Mouse (Mus musculus) heart, embryonic 11.5 days (tissue): ENCODE results near the gene Zmym6. TPM values are rescaled to one million over a fixed set of nuclear protein-coding genes. Genes with fewer than 3 reads are reported as not detected.

Experiments used
- ATAC-seq: fragments of 200-750 bp; cut with Nextera tagmentation; replicated peaks from 2 replicates; pipeline ENCODE4 v1.8.0; 2017; ENCODE audit warnings: moderate library complexity; ENCODE audit not compliant: insufficient number of reproducible peaks, low FRiP score, low TSS enrichment
- H3K27ac ChIP-seq: fragments of 300-500 bp; sonication (generic); 2 replicates; pipeline ENCODE4 v1.5.1; 2014; ENCODE audit warnings: mild to moderate bottlenecking, low read depth, low read length
- H3K27me3 ChIP-seq: fragments of 300-500 bp; sonication (generic); 2 replicates; pipeline ENCODE4 v1.6.1; 2014; ENCODE audit warnings: mild to moderate bottlenecking, low read length, mixed read lengths; ENCODE audit not compliant: control insufficient read depth, insufficient read depth
- H3K36me3 ChIP-seq: fragments of 300-500 bp; sonication (generic); 2 replicates; pipeline ENCODE4 v1.6.1; 2014; ENCODE audit warnings: mild to moderate bottlenecking, low read length, moderate library complexity, mixed read lengths; ENCODE audit not compliant: control insufficient read depth, insufficient read depth
- H3K4me1 ChIP-seq: fragments of 300-500 bp; sonication (generic); 2 replicates; pipeline ENCODE4 v1.6.1; 2014; ENCODE audit warnings: low read length; ENCODE audit not compliant: control insufficient read depth, insufficient read depth
- H3K4me2 ChIP-seq: fragments of 300-500 bp; sonication (generic); 2 replicates; pipeline ENCODE4 v1.6.1; 2014; ENCODE audit warnings: mild to moderate bottlenecking, moderate library complexity
- H3K4me3 ChIP-seq: fragments of 300-500 bp; sonication (generic); 2 replicates; pipeline ENCODE4 v1.5.1; 2014; ENCODE audit warnings: low read depth, low read length
- H3K9ac ChIP-seq: fragments of 300-500 bp; sonication (generic); 2 replicates; pipeline ENCODE4 v1.6.1; 2014; ENCODE audit warnings: mild to moderate bottlenecking, low read depth, low read length, moderate library complexity
- H3K9me3 ChIP-seq: fragments of 300-500 bp; sonication (generic); replicated peaks from 2 replicates; pipeline ENCODE4 v1.6.1; 2016; ENCODE audit warnings: low read length; ENCODE audit not compliant: control insufficient read depth
- WGBS: fragments of 180-500 bp; shearing (Covaris S2); extraction: QIAGEN DNeasy Blood & Tissue Kit; methylation state at CpG from one replicate; pipeline ENCODE4 v1.1.7; 2014; ENCODE audit not compliant: insufficient replicate concordance; 5-methylcytosine and 5-hydroxymethylcytosine counted together
- polyA plus RNA-seq: library from polyadenylated mRNA; unstranded; fragments of >200 nt; fragmentation: Nextera tagmentation; extraction: Ambion mirVana; gene quantifications from 2 replicates; pipeline ENCODE4 v1.2.1, GENCODE M21; 2014

The Zmym6 gene
- polyA plus RNA-seq, 1 experiment from 2014 or later: 15.3 TPM

DNA sequence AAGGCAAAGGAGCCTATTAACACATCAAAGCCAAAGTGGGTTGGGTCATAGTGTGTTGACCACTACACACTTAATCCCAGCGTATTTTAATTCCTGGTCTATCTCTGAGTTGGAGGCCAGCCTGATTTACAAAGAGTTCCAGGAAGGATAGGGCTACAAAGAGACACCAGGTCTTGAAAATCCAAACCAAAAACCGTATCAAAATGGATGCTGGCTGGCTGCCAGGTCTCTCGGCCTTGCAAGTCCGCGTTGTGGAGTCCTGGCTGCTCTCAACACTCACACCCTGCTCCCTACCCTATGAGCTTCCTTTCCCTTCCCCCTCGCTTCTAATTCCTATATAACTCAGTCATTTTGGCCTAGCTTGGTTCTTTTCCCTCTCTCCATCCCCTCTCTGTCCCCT, 61.3 kb downstream of the Zmym6 start:
- no peak for ATAC-seq

GRCm38 (mm10) chr4:127150031-127150430, 72.8 kb downstream of the Zmym6 start:
- H3K9me3 ChIP-seq: no peaks in the 10 kb centered on the region
- ATAC-seq: no peak
- 75% methylated on average over 13 of the region's 13 CpGs for WGBS
- H3K27me3 ChIP-seq: no peaks in the 10 kb centered on the region
- H3K36me3 ChIP-seq: no peaks in the 10 kb centered on the region
- no peak overlapping the region for H3K4me3 ChIP-seq
- no peaks in the 10 kb centered on the region for H3K4me1 ChIP-seq
- H3K9ac ChIP-seq: no peak overlapping the region
- H3K4me2 ChIP-seq: no peak overlapping the region
- H3K27ac ChIP-seq: no peak overlapping the region

More for the DNA sequence above, 61.3 kb downstream of the Zmym6 start:
- no peaks in the 10 kb centered on the region for H3K9me3 ChIP-seq
- no peak overlapping the region for H3K4me2 ChIP-seq
- H3K27ac ChIP-seq: no peak overlapping the region
- WGBS: 55% methylated on average over 6 of the region's 6 CpGs
- no peaks in the 10 kb centered on the region for H3K27me3 ChIP-seq
- H3K4me3 ChIP-seq: no peak overlapping the region
- no peaks in the 10 kb centered on the region for H3K36me3 ChIP-seq
- no peak overlapping the region for H3K9ac ChIP-seq
- no peaks in the 10 kb centered on the region for H3K4me1 ChIP-seq

GRCm38 (mm10) chr4:127153345-127153744, 76.2 kb downstream of the Zmym6 start:
- ATAC-seq: no peak
- Histone ChIP-seq H3K9me3 (no peaks in the 10 kb centered on the region), H3K27ac (no peak overlapping the region), H3K4me2 (no peak overlapping the region), H3K27me3 (no peaks in the 10 kb centered on the region), H3K9ac (no peak overlapping the region), H3K4me3 (no peak overlapping the region), H3K4me1 (no peaks in the 10 kb centered on the region), H3K36me3 (no peaks in the 10 kb centered on the region)
- WGBS: 44% methylated on average over 1 of the region's 1 CpGs

DNA sequence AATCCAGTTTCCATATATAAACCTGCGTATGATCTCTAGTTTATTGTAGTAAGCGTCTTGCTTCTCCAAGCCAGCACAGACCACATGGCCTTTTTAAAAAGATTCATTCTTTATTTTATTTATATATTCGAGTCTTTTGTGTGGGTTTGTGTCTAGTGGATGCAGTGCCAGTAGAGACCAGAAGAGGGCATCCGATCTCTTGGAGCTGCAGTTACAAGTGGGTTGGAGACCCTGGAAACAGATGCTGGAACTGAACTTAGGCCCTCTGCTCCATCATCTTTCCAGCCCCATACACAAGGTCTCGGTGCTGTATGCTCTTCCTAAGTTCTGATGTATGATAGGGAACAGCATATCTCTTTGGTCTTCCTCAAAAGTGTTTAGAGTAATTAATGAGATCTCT, 78.6 kb downstream of the Zmym6 start:
- WGBS: 51% methylated on average over 5 of the region's 5 CpGs
- Histone ChIP-seq H3K9me3 (no peaks in the 10 kb centered on the region), H3K9ac (no peak overlapping the region), H3K4me3 (no peak overlapping the region), H3K36me3 (no peaks in the 10 kb centered on the region), H3K4me1 (no peaks in the 10 kb centered on the region), H3K4me2 (no peak overlapping the region), H3K27me3 (no peaks in the 10 kb centered on the region), H3K27ac (no peak overlapping the region)
- ATAC-seq: no peak

DNA sequence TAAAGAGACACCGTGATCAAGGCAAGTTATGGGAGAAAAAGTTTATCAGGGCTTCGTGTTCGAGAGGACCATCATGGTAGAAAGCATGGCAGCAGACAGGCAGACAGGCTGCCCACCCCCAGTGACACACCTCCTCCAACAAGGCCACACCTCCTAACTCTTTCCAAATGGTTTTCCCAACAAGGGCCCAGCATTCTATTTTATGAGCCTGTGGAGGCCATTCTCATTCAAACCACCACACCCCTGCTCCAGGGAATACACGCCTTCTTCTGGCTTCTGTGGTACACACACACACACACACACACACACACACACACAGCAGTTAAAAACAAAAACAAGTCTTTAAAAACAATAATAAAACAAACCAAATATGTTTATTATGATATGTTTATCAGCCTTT, 80.6 kb downstream of the Zmym6 start:
- Histone ChIP-seq H3K4me1 (no peaks in the 10 kb centered on the region), H3K9me3 (no peaks in the 10 kb centered on the region), H3K4me3 (no peak overlapping the region), H3K36me3 (no peaks in the 10 kb centered on the region), H3K27ac (no peak overlapping the region), H3K9ac (no peak overlapping the region), H3K27me3 (no peaks in the 10 kb centered on the region), H3K4me2 (no peak overlapping the region)
- ATAC-seq: no peak
- WGBS: 73% methylated on average over 4 of the region's 4 CpGs

DNA sequence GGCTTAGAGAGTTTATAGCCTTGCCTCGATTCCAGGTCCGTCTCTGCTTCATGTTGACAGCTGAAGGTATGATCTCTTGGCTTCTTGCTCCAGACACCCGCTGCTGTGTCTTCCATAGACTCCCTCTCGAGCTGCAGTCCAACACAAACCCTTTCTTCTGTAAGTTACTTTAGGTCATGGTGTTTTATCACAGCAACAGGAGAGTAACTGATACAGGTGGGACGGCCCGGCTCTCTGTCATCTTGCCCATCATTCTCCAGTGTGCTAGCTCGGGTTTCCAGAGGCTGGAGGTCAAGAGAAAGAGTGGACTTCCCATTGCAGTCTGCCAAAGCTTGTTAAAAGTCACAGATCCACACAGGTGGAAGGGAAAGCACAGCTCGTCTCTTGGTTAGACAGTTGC, 86.7 kb downstream of the Zmym6 start:
- H3K4me1 ChIP-seq: 0 out of 2 replicates have a peak, but pooled peaks cover 3% of the 10 kb centered on the region
- H3K9me3 ChIP-seq: no peaks in the 10 kb centered on the region
- no peak overlapping the region for H3K4me3 ChIP-seq
- H3K27ac ChIP-seq: no peak overlapping the region
- no peak for ATAC-seq
- H3K36me3 ChIP-seq: no peaks in the 10 kb centered on the region
- no peak overlapping the region for H3K4me2 ChIP-seq
- peaks cover 24% of the 10 kb centered on the region for H3K27me3 ChIP-seq
- no peak overlapping the region for H3K9ac ChIP-seq
- 61% methylated on average over 8 of the region's 8 CpGs for WGBS

GRCm38 (mm10) chr4:127167096-127167495, 89.9 kb downstream of the Zmym6 start:
- H3K27me3 ChIP-seq: peaks cover 54% of the 10 kb centered on the region
- no peak overlapping the region for H3K4me3 ChIP-seq
- H3K4me2 ChIP-seq: no peak overlapping the region
- 74% methylated on average over 5 of the region's 5 CpGs for WGBS
- no peaks in the 10 kb centered on the region for H3K36me3 ChIP-seq
- no peak overlapping the region for H3K9ac ChIP-seq
- H3K4me1 ChIP-seq: peaks cover 9% of the 10 kb centered on the region
- H3K9me3 ChIP-seq: no peaks in the 10 kb centered on the region
- no peak overlapping the region for H3K27ac ChIP-seq
- ATAC-seq: no peak

DNA sequence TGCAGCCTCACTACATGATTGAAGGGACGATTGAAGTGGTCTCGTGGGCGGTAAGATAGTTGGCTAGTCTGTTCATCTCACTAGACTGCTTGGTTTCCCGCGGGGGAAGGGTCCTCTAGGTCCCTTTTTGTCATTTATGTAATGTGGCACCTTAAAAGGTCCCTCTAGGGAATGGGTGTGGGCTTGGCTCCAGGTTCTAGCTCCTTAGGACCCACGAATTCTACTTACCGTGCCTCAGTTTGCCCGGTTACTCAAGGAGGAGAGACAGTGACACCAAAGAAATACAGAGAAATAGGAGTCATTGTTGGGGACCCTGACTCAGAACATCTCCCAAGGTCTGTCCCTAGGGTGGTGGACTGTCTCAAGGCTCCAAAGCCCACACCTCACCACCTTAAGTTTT, 90.5 kb downstream of the Zmym6 start:
- Histone ChIP-seq H3K4me2 (peak overlapping the region; percentile 91), H3K27ac (no peak overlapping the region), H3K4me1 (peaks cover 9% of the 10 kb centered on the region), H3K4me3 (peak overlapping the region; percentile 72), H3K9ac (no peak overlapping the region), H3K27me3 (peaks cover 60% of the 10 kb centered on the region), H3K9me3 (no peaks in the 10 kb centered on the region), H3K36me3 (no peaks in the 10 kb centered on the region)
- no peak for ATAC-seq
- WGBS: 17% methylated on average over 8 of the region's 8 CpGs

DNA sequence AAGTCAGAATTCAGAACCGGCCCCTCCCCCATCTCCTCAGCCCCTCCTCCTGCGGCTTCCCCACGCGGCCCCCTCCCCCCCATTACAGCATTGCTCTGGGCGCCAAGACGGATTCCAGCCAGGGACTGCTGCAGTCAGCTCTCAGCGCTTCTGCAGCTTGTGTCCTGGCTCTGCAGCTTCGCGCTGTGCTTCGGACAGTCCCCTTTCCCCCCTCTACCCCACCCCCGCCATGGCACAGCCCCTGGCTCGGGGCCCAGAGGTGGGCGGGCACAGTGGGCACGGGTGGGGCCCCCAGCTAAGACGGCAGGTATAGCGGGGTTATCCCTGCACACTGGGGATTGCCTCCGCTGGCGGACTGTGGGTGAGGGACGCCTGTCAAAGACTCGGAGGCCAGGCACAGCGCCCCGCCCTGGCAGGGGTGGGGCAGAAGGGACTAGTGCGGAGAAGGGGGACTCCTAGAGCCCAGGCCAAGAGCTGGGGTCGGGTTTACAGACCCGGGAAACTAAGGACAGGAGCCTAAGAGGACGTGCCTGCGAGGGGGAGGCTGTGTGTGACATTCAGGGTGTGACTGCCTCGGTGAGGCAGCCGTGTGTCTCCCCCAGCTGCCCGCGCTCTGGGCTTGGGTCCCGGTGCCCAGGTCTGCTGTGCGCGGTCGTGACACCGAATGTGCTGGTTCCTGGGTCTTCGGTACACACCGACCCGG, 91.2 kb downstream of the Zmym6 start:
- Histone ChIP-seq H3K36me3 (no peaks in the 10 kb centered on the region), H3K4me2 (peak overlapping the region; percentile 91), H3K9ac (no peak overlapping the region), H3K27me3 (peaks cover 63% of the 10 kb centered on the region), H3K9me3 (no peaks in the 10 kb centered on the region), H3K4me1 (peaks cover 9% of the 10 kb centered on the region), H3K27ac (no peak overlapping the region), H3K4me3 (peak overlapping the region; percentile 72)
- under 1% methylated on average over 37 of the region's 39 CpGs for WGBS
- ATAC-seq: 0 out of 2 replicates have a peak, but pooled peaks have one; percentile 20
